ENCODE assay signal across 30 mouse cellular contexts in the genomic region with DNA sequence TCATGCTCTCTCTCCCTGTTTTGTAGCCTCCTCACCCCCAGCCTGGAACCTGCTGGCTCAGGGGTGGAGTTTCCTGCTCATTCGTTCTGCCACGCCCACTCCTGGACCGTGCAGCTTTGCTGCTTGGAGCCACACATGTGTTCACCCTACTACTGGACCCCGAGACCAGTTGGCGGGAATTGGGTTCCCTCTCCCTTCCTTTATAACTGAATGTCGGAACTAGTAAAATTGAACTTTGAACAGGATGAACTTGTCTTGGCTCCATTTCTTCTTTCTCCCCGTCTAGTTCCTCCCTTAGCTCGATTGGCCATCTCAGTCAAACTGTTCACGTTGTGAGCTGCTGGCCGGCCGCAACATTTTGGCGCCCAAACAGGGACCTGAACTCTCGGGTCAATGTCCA.
"Had no signal": no experiment of that assay in that cellular context is flagged by ENCODE, and none has a peak within 500 bp of the region (broad histone marks: within the 10 kb centered on the region; RNA-seq: fewer than 3 reads in every experiment).

No protein-coding gene starts in this region.

- H3K27ac ChIP-seq: heart, adult 2 months; heart, embryonic 10.5 days; heart, embryonic 13.5 days; heart, embryonic 15.5 days; hindbrain, embryonic 10.5 days; hindbrain, embryonic 12.5 days; hindbrain, embryonic 13.5 days; hindbrain, embryonic 14.5 days; hindbrain, embryonic 15.5 days; hindbrain, postnatal 0 days; intestine, embryonic 15.5 days; kidney, postnatal 0 days; layer of hippocampus, adult 2 months; left cerebral cortex, adult 2 months had no signal

- H3K4me1 ChIP-seq: hindbrain, embryonic 15.5 days had no signal

- H3K4me3 ChIP-seq: heart, adult 2 months; heart, embryonic 10.5 days; heart, embryonic 12.5 days; heart, embryonic 13.5 days; heart, embryonic 15.5 days; hindbrain, embryonic 10.5 days; hindbrain, embryonic 12.5 days; hindbrain, embryonic 13.5 days; hindbrain, embryonic 15.5 days; intestine, embryonic 15.5 days; layer of hippocampus, adult 2 months; left cerebral cortex, adult 2 months had no signal

- H3K27me3 ChIP-seq: heart, embryonic 12.5 days; heart, embryonic 13.5 days; heart, embryonic 15.5 days; hindbrain, embryonic 12.5 days; hindbrain, embryonic 13.5 days; hindbrain, embryonic 15.5 days; intestine, embryonic 15.5 days had no signal

- H3K4me2 ChIP-seq: heart, embryonic 11.5 days; heart, embryonic 12.5 days; heart, embryonic 13.5 days; heart, embryonic 15.5 days; hindbrain, embryonic 12.5 days; hindbrain, embryonic 13.5 days; hindbrain, embryonic 14.5 days; hindbrain, embryonic 15.5 days; intestine, embryonic 15.5 days had no signal

- H3K36me3 ChIP-seq: heart, embryonic 12.5 days; heart, embryonic 13.5 days; heart, embryonic 15.5 days; hindbrain, embryonic 12.5 days; hindbrain, embryonic 13.5 days; hindbrain, embryonic 15.5 days; intestine, embryonic 15.5 days had no signal

- H3K9ac ChIP-seq: heart, embryonic 12.5 days; heart, embryonic 13.5 days; heart, embryonic 15.5 days; hindbrain, embryonic 12.5 days; hindbrain, embryonic 13.5 days; hindbrain, embryonic 14.5 days; hindbrain, embryonic 15.5 days; intestine, embryonic 15.5 days had no signal

- ATAC-seq: hindbrain, embryonic 16.5 days; hindbrain, postnatal 0 days; inflammation-experienced regulatory T-cells, adult 6 months; intestine, embryonic 15.5 days; intestine, embryonic 16.5 days; intestine, postnatal 0 days had no signal

- DNase-seq: heart, adult 2 months; heart, postnatal 10 days; heart, postnatal 14 days; heart, postnatal 36 days; heart, postnatal 4 days; kidney, adult 18-20 months; kidney, postnatal 10 days; kidney, postnatal 25 days; kidney, postnatal 4 days; layer of hippocampus, adult 9-11 months; layer of hippocampus, postnatal 36 days had no signal

- H3K9me3 ChIP-seq: heart, embryonic 15.5 days; hindbrain, embryonic 12.5 days; hindbrain, embryonic 13.5 days; hindbrain, embryonic 15.5 days; intestine, embryonic 15.5 days had no signal
